Mouse (Mus musculus) naive thymus-derived CD4-positive, alpha-beta T cell, adult 5 months (primary cell): ENCODE measurements around the gene Igfbp3. TPM values are rescaled to one million over a fixed set of nuclear protein-coding genes. Genes with fewer than 3 reads are reported as not detected.

Experiments
- polyA plus RNA-seq: library from polyadenylated mRNA; unstranded; fragments of 100-300 nt; shearing (Covaris generic); gene quantifications from one replicate; pipeline ENCODE4 v1.2.1, GENCODE M21; 2017

Igfbp3 gene
- not detected for polyA plus RNA-seq

GRCm38 (mm10) chr11:7213501-7214341 is at the start of gene Igfbp3:
TSS of gene Igfbp3 (minus strand) at chr11:7213923.

GRCm38 (mm10) chr11:7197491-7197941 is 16.2 kb downstream of the Igfbp3 start, which contains the start of gene Igfbp1:
TSS of gene Igfbp1 (plus strand) at chr11:7197782.

GRCm38 (mm10) chr11:7188469-7188868 is 25.3 kb downstream of the Igfbp3 start, which contains the start of gene Gm11985:
TSS of gene Gm11985 (minus strand) at chr11:7188569.

Other genes with a start within 250 kb of the Igfbp3 start
- gene Adcy1, start 150.4 kb downstream of the Igfbp3 start, polyA plus RNA-seq, result 0.02 TPM
- not detected for gene Gm11985, start 25.4 kb downstream of the Igfbp3 start, polyA plus RNA-seq
- gene Igfbp1, start 16.1 kb downstream of the Igfbp3 start, polyA plus RNA-seq, result not detected